In the genomic region with DNA sequence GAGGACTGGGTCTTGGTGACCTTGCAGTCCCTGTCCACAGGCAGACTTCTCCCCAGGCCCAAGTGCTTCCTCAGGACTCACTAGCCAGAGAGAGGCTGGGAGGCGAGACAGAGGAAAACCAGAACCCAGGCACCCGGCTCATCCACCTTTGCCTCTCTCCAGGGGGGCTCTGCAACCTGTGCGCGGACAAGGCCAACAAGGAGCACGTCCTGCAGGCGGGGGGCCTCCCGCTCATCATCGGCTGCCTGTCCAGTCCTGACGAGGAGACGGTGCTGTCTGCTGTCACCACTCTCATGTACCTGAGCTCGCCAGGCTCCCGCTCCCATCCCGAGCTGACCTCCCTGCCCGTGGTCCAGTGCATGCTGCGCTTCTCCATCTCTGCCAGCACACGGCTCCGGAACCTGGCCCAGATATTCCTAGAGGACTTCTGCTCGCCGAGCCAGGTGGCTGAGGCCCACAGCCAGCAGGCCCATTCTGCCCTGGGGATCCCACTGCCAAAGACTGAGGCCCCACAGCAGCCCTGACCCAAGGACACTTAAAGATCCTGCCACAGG, we compare ENCODE assay signal across 24 mouse cellular contexts. TPM values are rescaled to one million over a fixed set of nuclear protein-coding genes. Genes with fewer than 3 reads are reported as not detected.
DNase-seq lines count a peak whose midpoint lies in the region; ATAC-seq and TF ChIP-seq lines count a peak whose summit lies in the region.
"Had no signal": no experiment of that assay in that cellular context is flagged by ENCODE, and none has a peak within 500 bp of the region (broad histone marks: within the 10 kb centered on the region; RNA-seq: fewer than 3 reads in every experiment).

No protein-coding gene starts in this region.

- H3K79me2 ChIP-seq in heart, adult 2 months (replicated peaks; ENCODE audit: control insufficient read depth, insufficient read depth, low read length): no peaks in the 10 kb centered on the region

- WGBS in heart, embryonic 12.5 days: 71% methylated on average over 19 of the region's 19 CpGs
- 87% methylated on average over 19 of the region's 19 CpGs for WGBS in heart, adult 2 months
- 91% methylated on average over 19 of the region's 19 CpGs for WGBS in kidney, adult 2 months

- no peak for TF ChIP-seq EP300 in heart, adult 2 months (IDR thresholded peaks at IDR 0.05; ENCODE audit: insufficient read depth, low read depth, low read length)

- no peaks in the 10 kb centered on the region for H3K9me3 ChIP-seq in heart, embryonic 12.5 days (replicated peaks)
- H3K9me3 ChIP-seq: heart, embryonic 15.5 days had no signal

- TF ChIP-seq POLR2A in heart, adult 2 months (IDR thresholded peaks at IDR 0.05; ENCODE audit: insufficient read depth, low read depth, low read length): no peak
- no peak for TF ChIP-seq POLR2A in kidney, adult 2 months (IDR thresholded peaks at IDR 0.05; ENCODE audit: low read depth, low read length)

- DNase-seq in heart, adult 2 months: no peak
- peak; percentile 76 for DNase-seq in brain, adult 2 months (ENCODE audit: low read depth, low spot score)
- DNase-seq in cerebellum, adult 18-20 months: peak; percentile 74 to 76
- DNase-seq in cerebellum, postnatal 36 days: peak; percentile 72 to 75
- no peak for DNase-seq in right cerebral cortex, postnatal 36 days (ENCODE audit: low spot score in 2 of 2)
- no peak for DNase-seq in kidney, adult 2 months
- DNase-seq: adrenal gland, adult 8-10 months; forebrain, postnatal 0 days; gastrocnemius, adult 2 months; kidney, adult 11 months; kidney, postnatal 10 days; lung, adult 18-20 months; lung, postnatal 14 days; thymus, postnatal 25 days had no signal

- H3K4me1 ChIP-seq in heart, embryonic 12.5 days (replicated peaks): peaks cover 18% of the 10 kb centered on the region
- peaks cover 2% of the 10 kb centered on the region for H3K4me1 ChIP-seq in heart, adult 2 months (ENCODE audit: control insufficient read depth, insufficient read depth, low read length)
- H3K4me1 ChIP-seq in kidney, adult 2 months (ENCODE audit: control insufficient read depth, insufficient read depth, low read length): no peaks in the 10 kb centered on the region; the same call in 1 of the 2 replicates

- no peak for TF ChIP-seq CTCF in heart, adult 2 months (IDR thresholded peaks at IDR 0.05)
- TF ChIP-seq CTCF in kidney, adult 2 months (conservative IDR thresholded peaks at IDR 0.05; ENCODE audit: insufficient read depth, insufficient read length, low read depth, low read length): no peak

- ATAC-seq in heart, embryonic 12.5 days (ENCODE audit: insufficient number of reproducible peaks, low FRiP score): no peak
- ATAC-seq: forebrain, postnatal 0 days had no signal

- peaks cover 19% of the 10 kb centered on the region for H3K36me3 ChIP-seq in heart, embryonic 12.5 days
- no peaks in the 10 kb centered on the region for H3K36me3 ChIP-seq in heart, adult 2 months (ENCODE audit: control insufficient read depth, insufficient read depth, low read length)
- H3K36me3 ChIP-seq in kidney, adult 2 months (ENCODE audit: control insufficient read depth, insufficient read depth, low read length): no peaks in the 10 kb centered on the region

- H3K4me3 ChIP-seq in heart, embryonic 12.5 days: no peak overlapping the region
- H3K4me3 ChIP-seq in heart, adult 2 months: no peak overlapping the region
- H3K4me3 ChIP-seq in kidney, adult 2 months (ENCODE audit: insufficient read depth, low read depth, low read length): no peak overlapping the region
- H3K4me3 ChIP-seq: erythroblast, embryonic 14.5 days; gastrocnemius, adult 2 months; heart, embryonic 15.5 days had no signal

- no peaks in the 10 kb centered on the region for H3K27me3 ChIP-seq in heart, embryonic 12.5 days (replicated peaks)
- H3K27me3 ChIP-seq in heart, adult 2 months (ENCODE audit: control insufficient read depth, insufficient read depth, low read length): no peaks in the 10 kb centered on the region
- no peaks in the 10 kb centered on the region for H3K27me3 ChIP-seq in kidney, adult 2 months (replicated peaks; ENCODE audit: control insufficient read depth, insufficient read depth, low read length)
- H3K27me3 ChIP-seq: heart, embryonic 15.5 days had no signal

- H3K4me2 ChIP-seq in heart, embryonic 12.5 days: no peak overlapping the region
- H3K4me2 ChIP-seq: heart, embryonic 15.5 days; liver, embryonic 11.5 days had no signal

- H3K9ac ChIP-seq in heart, embryonic 12.5 days: 0 out of 2 replicates have a peak overlapping the region, but pooled peaks have one; percentile 23
- no peak overlapping the region for H3K9ac ChIP-seq in heart, adult 2 months (ENCODE audit: low read depth, low read length)
- H3K9ac ChIP-seq: forebrain, postnatal 0 days; heart, embryonic 15.5 days had no signal

- intact Hi-C loops in heart, adult 2 months (cut with DNase I): no loop called here

- no peak overlapping the region for H3K27ac ChIP-seq in heart, embryonic 12.5 days (ENCODE audit: poor library complexity, severe bottlenecking)
- H3K27ac ChIP-seq in heart, adult 2 months: no peak overlapping the region
- H3K27ac ChIP-seq in kidney, adult 2 months (ENCODE audit: insufficient read depth, low read depth, low read length): no peak overlapping the region
- H3K27ac ChIP-seq: gastrocnemius, adult 2 months; heart, embryonic 15.5 days had no signal

RNA-seq across cellular contexts. Expression of a gene that starts 3.0 kb away (rescaled TPM):
- 56.2 and 58.2 TPM in 2 replicates for polyA plus RNA-seq in heart, embryonic 12.5 days (2016; fragmentation: Nextera tagmentation; extraction: Ambion mirVana)
- 10 to 100 TPM; 10.9 to 12.9 TPM for total RNA-seq in heart, adult 2 months (2021)
- 11.7 and 12.4 TPM in 2 replicates for polyA plus RNA-seq in heart, adult 2 months (2012; rRNA removed)
- 47.6 and 50.5 TPM in 2 replicates for polyA plus RNA-seq in kidney, adult 2 months (2012; rRNA removed)

RNA-seq across cellular contexts. Expression of a gene that starts 13.2 kb away (rescaled TPM):
- polyA plus RNA-seq in heart, embryonic 12.5 days (2016; fragmentation: Nextera tagmentation; extraction: Ambion mirVana): 5.8 and 6.4 TPM in 2 replicates
- total RNA-seq in heart, adult 2 months (2021): 1 to 10 TPM; 1.9 to 2.7 TPM
- polyA plus RNA-seq in heart, adult 2 months (2012; rRNA removed): 2.3 and 3.3 TPM in 2 replicates
- polyA plus RNA-seq in kidney, adult 2 months (2012; rRNA removed): 6.8 and 7.3 TPM in 2 replicates

RNA-seq across cellular contexts. Expression of a gene that starts 25.6 kb away (rescaled TPM):
- 413 and 440 TPM in 2 replicates for polyA plus RNA-seq in heart, embryonic 12.5 days (2016; fragmentation: Nextera tagmentation; extraction: Ambion mirVana)
- total RNA-seq in heart, adult 2 months (2021): 100 to 1,000 TPM; 110 TPM
- polyA plus RNA-seq in heart, adult 2 months (2012; rRNA removed): 116 and 124 TPM in 2 replicates
- polyA plus RNA-seq in kidney, adult 2 months (2012; rRNA removed): 62.9 and 64.9 TPM in 2 replicates

RNA-seq across cellular contexts. Expression of a gene that starts 26.4 kb away (rescaled TPM):
- 0.17 TPM in 1 of 2 replicates, not detected in the other for polyA plus RNA-seq in heart, embryonic 12.5 days (2016; fragmentation: Nextera tagmentation; extraction: Ambion mirVana)
- not detected for total RNA-seq in heart, adult 2 months (2021)
- polyA plus RNA-seq in heart, adult 2 months (2012; rRNA removed): 0.06 and 0.18 TPM in 2 replicates
- polyA plus RNA-seq in kidney, adult 2 months (2012; rRNA removed): 31.1 and 42.8 TPM in 2 replicates
- total RNA-seq: common myeloid progenitor, adult 5-6 weeks; forebrain, postnatal 0 days; gastrocnemius, adult 2 months; hematopoietic stem cell, adult 5-6 weeks; left cerebral cortex, adult 18-20 months; left cerebral cortex, postnatal 36 days had no signal
- polyA plus RNA-seq: brain, embryonic 14.5 days; embryonic facial prominence, embryonic 11.5 days; erythroblast, embryonic 14.5 days; liver, embryonic 11.5 days had no signal

RNA-seq across cellular contexts. Expression of a gene that starts 47.4 kb away (rescaled TPM):
- 673 and 675 TPM in 2 replicates for polyA plus RNA-seq in heart, embryonic 12.5 days (2016; fragmentation: Nextera tagmentation; extraction: Ambion mirVana)
- total RNA-seq in heart, adult 2 months (2021): 100 to 1,000 TPM; 168 to 177 TPM
- 64.7 and 126 TPM in 2 replicates for polyA plus RNA-seq in heart, adult 2 months (2012; rRNA removed)
- polyA plus RNA-seq in kidney, adult 2 months (2012; rRNA removed): 48.4 and 85.2 TPM in 2 replicates

Comparison
In these comparisons a context has a peak if more than half of its experiments do, and no peak if none do; other contexts are left out.
1. DNase-seq: peak in brain, adult 2 months (single experiment), cerebellum, adult 18-20 months (2 of 2) and cerebellum, postnatal 36 days (2 of 2); none in heart, adult 2 months (0 of 2), right cerebral cortex, postnatal 36 days (0 of 2) and kidney, adult 2 months (single experiment).